Mouse (Mus musculus): ENCODE measurements at regions not wholly inside any gene's neighbourhood (a gene's known extent, or its start where the extent isn't known, plus 50 kb on each side); places are given as distances from the start of the nearest gene placed in this dataset.

- in situ Hi-C loops (cut with MboI, MseI) = loop anchor here in 1 of 2 experiments (25.0 kb wide), 1 partner anchor 949 kb away; no protein-coding TSS in a partner anchor
Observed at GRCm38 (mm10) chr12:110385801-110386599, 60.9 kb upstream of the Ppp2r5c start.

GRCm38 (mm10) chr12:110387056-110387455, 59.9 kb upstream of the Ppp2r5c start:
- in situ Hi-C loops (cut with MboI, MseI) = loop anchor here in 1 of 2 experiments (25.0 kb wide), 1 partner anchor 950 kb away; no protein-coding TSS in a partner anchor

GRCm38 (mm10) chr12:110387567-110387966, 59.4 kb upstream of the Ppp2r5c start:
- in situ Hi-C loops (cut with MboI, MseI) = loop anchor here in 1 of 2 experiments (25.0 kb wide), 1 partner anchor 950 kb away; no protein-coding TSS in a partner anchor

- in situ Hi-C loops (cut with MboI, MseI) = loop anchor here in 1 of 2 experiments (25.0 kb wide), 1 partner anchor 952 kb away; no protein-coding TSS in a partner anchor
Observed at GRCm38 (mm10) chr12:110389439-110389838, 57.5 kb upstream of the Ppp2r5c start.

GRCm38 (mm10) chr12:110391464-110391863, 55.5 kb upstream of the Ppp2r5c start:
- in situ Hi-C loops (cut with MboI, MseI) = loop anchor here in 1 of 2 experiments (25.0 kb wide), 1 partner anchor 954 kb away; no protein-coding TSS in a partner anchor

GRCm38 (mm10) chr12:110393555-110393954, 53.4 kb upstream of the Ppp2r5c start:
- in situ Hi-C loops (cut with MboI, MseI) = loop anchor here in 1 of 2 experiments (25.0 kb wide), 1 partner anchor 956 kb away; no protein-coding TSS in a partner anchor

All from T-helper 17 cell (primary cell).